Mouse (Mus musculus) thymus, adult 2 months (tissue): ENCODE data around the gene Hsh2d. TPM values are rescaled to one million over a fixed set of nuclear protein-coding genes. Genes with fewer than 3 reads are reported as not detected.

Experiments
- DNase-seq: peaks from one replicate; pipeline ENCODE4 v3.0.0; 2021
- H3K27ac ChIP-seq: fragments of 200-500 bp; 2 replicates; pipeline ENCODE4 v1.5.1; 2012; ENCODE audit warnings: low read length, control low read depth; ENCODE audit not compliant: control insufficient read depth, insufficient read depth
- H3K27me3 ChIP-seq: fragments of 200-500 bp; 2 replicates; pipeline ENCODE4 v1.6.1; 2012; ENCODE audit warnings: mild to moderate bottlenecking, low read length, moderate library complexity, mixed read lengths; ENCODE audit not compliant: control insufficient read depth, insufficient read depth
- H3K36me3 ChIP-seq: fragments of 200-500 bp; 2 replicates; pipeline ENCODE4 v1.6.1; 2012; ENCODE audit warnings: mild to moderate bottlenecking, low read length, moderate library complexity; ENCODE audit not compliant: control insufficient read depth, insufficient read depth
- H3K4me1 ChIP-seq: fragments of 200-500 bp; replicated peaks from 2 replicates; pipeline ENCODE4 v1.6.1; 2012; ENCODE audit warnings: low read length; ENCODE audit not compliant: control insufficient read depth, insufficient read depth
- H3K4me3 ChIP-seq: fragments of 200-500 bp; 2 replicates; pipeline ENCODE4 v1.5.1; 2012; ENCODE audit warnings: mild to moderate bottlenecking, low read length, control low read depth, moderate library complexity; ENCODE audit not compliant: control insufficient read depth, insufficient read depth
- CTCF ChIP-seq: fragments of 200-500 bp; IDR thresholded peaks from 2 replicates; pipeline ENCODE4 v1.5.1; 2012; ENCODE audit warnings: mild to moderate bottlenecking, control low read depth, low read length, moderate library complexity, borderline replicate concordance; ENCODE audit not compliant: control insufficient read depth, poor library complexity, insufficient read depth; ENCODE audit errors: extremely low read depth
- POLR2A ChIP-seq: fragments of 200-500 bp; IDR thresholded peaks from 2 replicates; pipeline ENCODE4 v1.6.1; 2012; ENCODE audit warnings: mild to moderate bottlenecking, low read length, control low read depth, moderate library complexity; ENCODE audit not compliant: control insufficient read depth, poor library complexity, insufficient read depth; ENCODE audit errors: extremely low read depth
- WGBS: fragments of 180-500 bp; shearing (Covaris S2); methylation state at CpG from one replicate; pipeline ENCODE4 v1.1.7; 2018; 5-methylcytosine and 5-hydroxymethylcytosine counted together
- polyA plus RNA-seq: library from polyadenylated mRNA; depleted of rRNA; stranded (reverse); fragments of >200 nt; gene quantifications from 2 replicates; pipeline ENCODE4 v1.2.3, GENCODE M21; 2012; rRNA removed

The Hsh2d gene
- polyA plus RNA-seq, 1 experiment, result 11.9 TPM

DNA sequence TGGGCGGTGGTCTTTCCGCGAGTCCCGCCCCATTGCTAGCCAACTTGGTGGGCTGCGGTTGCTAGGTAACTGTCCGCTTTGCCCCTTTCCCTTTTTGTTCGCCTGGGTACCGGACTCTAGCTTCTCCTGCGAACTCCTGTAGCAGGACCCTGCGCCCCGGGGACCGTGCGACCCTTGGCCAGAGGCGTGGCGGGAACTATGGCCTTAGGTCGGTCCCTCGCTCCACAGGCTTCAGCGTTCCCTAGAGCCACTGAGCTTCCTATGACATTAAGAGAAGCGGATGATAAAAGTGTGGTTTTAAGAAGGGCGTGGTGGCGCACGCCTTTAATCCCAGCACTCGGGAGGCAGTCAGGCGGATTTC lies 50.9 kb downstream of the Hsh2d start:
- Histone ChIP-seq H3K36me3 (no peaks in the 10 kb centered on the region), H3K4me3 (peak overlapping the region; percentile 73), H3K27ac (peak overlapping the region; percentile 34; the same call in 1 of the 2 replicates), H3K27me3 (no peaks in the 10 kb centered on the region), H3K4me1 (peaks cover 21% of the 10 kb centered on the region)
- DNase-seq, result no peak
- 1% methylated on average over 24 of the region's 24 CpGs for WGBS
- TF ChIP-seq POLR2A, result no peak

GRCm38 (mm10) chr8:72240951-72241350 lies 51.5 kb downstream of the Hsh2d start:
- TF ChIP-seq POLR2A (no peak), CTCF (no peak)
- H3K27me3 ChIP-seq, result no peaks in the 10 kb centered on the region
- no peaks in the 10 kb centered on the region for H3K36me3 ChIP-seq
- H3K4me1 ChIP-seq, result peaks cover 21% of the 10 kb centered on the region
- no peak for DNase-seq
- no peak overlapping the region for H3K27ac ChIP-seq
- H3K4me3 ChIP-seq, result peak overlapping the region; percentile 73
- WGBS, result 60% methylated on average over 7 of the region's 7 CpGs

- WGBS, result 94% methylated on average over 1 of the region's 1 CpGs
- H3K27me3 ChIP-seq, result no peaks in the 10 kb centered on the region
- H3K36me3 ChIP-seq, result no peaks in the 10 kb centered on the region
- H3K27ac ChIP-seq, result no peak overlapping the region
- no peak for TF ChIP-seq CTCF
- TF ChIP-seq POLR2A, result no peak
- H3K4me3 ChIP-seq, result no peak overlapping the region
- peaks cover 21% of the 10 kb centered on the region for H3K4me1 ChIP-seq
- DNase-seq, result no peak
Observed at GRCm38 (mm10) chr8:72242226-72242625, 52.8 kb downstream of the Hsh2d start.

GRCm38 (mm10) chr8:72244610-72245009 lies 55.2 kb downstream of the Hsh2d start:
- Histone ChIP-seq H3K4me1 (peaks cover 16% of the 10 kb centered on the region), H3K27ac (no peak overlapping the region), H3K4me3 (no peak overlapping the region), H3K36me3 (no peaks in the 10 kb centered on the region), H3K27me3 (no peaks in the 10 kb centered on the region)
- WGBS, result 38% methylated on average over 2 of the region's 2 CpGs
- DNase-seq, result no peak
- TF ChIP-seq POLR2A, result no peak
- TF ChIP-seq CTCF, result no peak

Other genes with a start within 250 kb of the Hsh2d start
- gene Zfp961, start 238.6 kb upstream of the Hsh2d start, polyA plus RNA-seq, result 7.4 and 7.9 TPM in 2 replicates
- gene Cyp4f18, start 180.0 kb upstream of the Hsh2d start, polyA plus RNA-seq, result 10.9 and 13.9 TPM in 2 replicates
- 0.13 TPM in 1 of 2 replicates, not detected in the other for gene Olfr372, start 148.4 kb upstream of the Hsh2d start, polyA plus RNA-seq
- 0.32 TPM in 1 of 2 replicates, not detected in the other for gene Olfr373, start 106.5 kb upstream of the Hsh2d start, polyA plus RNA-seq
- gene Olfr374, start 82.6 kb upstream of the Hsh2d start, polyA plus RNA-seq, result 0.17 and 0.27 TPM in 2 replicates
- 47.7 and 55.6 TPM in 2 replicates for gene Tpm4, start 54.7 kb upstream of the Hsh2d start, polyA plus RNA-seq
- 95.8 and 112 TPM in 2 replicates for gene Rab8a, start 28.4 kb upstream of the Hsh2d start, polyA plus RNA-seq
- 0.77 and 0.78 TPM in 2 replicates for gene Cib3, start 23.2 kb downstream of the Hsh2d start, polyA plus RNA-seq
- not detected in 2 replicates for gene Gm11034, start 24.0 kb downstream of the Hsh2d start, polyA plus RNA-seq
- 52.1 and 62.5 TPM in 2 replicates for gene Fam32a, start 30.1 kb downstream of the Hsh2d start, polyA plus RNA-seq
- 167 and 183 TPM in 2 replicates for gene Ap1m1, start 50.4 kb downstream of the Hsh2d start, polyA plus RNA-seq
- gene Gm10282, start 115.6 kb downstream of the Hsh2d start, polyA plus RNA-seq, result 13.6 and 19.8 TPM in 2 replicates
- 62.1 and 86.9 TPM in 2 replicates for gene Klf2, start 129.4 kb downstream of the Hsh2d start, polyA plus RNA-seq
- 87.2 and 91.4 TPM in 2 replicates for gene Eps15l1, start 231.8 kb downstream of the Hsh2d start, polyA plus RNA-seq